Mouse (Mus musculus) C2C12 (cell line): ENCODE results near the gene Kcng3. TPM values are rescaled to one million over a fixed set of nuclear protein-coding genes. Genes with fewer than 3 reads are reported as not detected.

Experiments
- H3K27me3 ChIP-seq: one replicate; pipeline ENCODE4 v1.6.1; 2011; ENCODE audit not compliant: control insufficient read depth, insufficient read depth, insufficient read length
- H3K36me3 ChIP-seq: one replicate; pipeline ENCODE4 v1.6.1; 2011; ENCODE audit not compliant: control insufficient read depth, insufficient read depth
- H3K4me3 ChIP-seq: one replicate; pipeline ENCODE4 v1.5.1; 2011; ENCODE audit warnings: mild to moderate bottlenecking, control low read depth; ENCODE audit not compliant: poor library complexity, insufficient read depth, severe bottlenecking
- H3K79me2 ChIP-seq: one replicate; pipeline ENCODE4 v1.6.1; 2011; ENCODE audit not compliant: control insufficient read depth, insufficient read depth
- H3K79me3 ChIP-seq: one replicate; pipeline ENCODE4 v1.6.1; 2011; ENCODE audit warnings: low read depth, control low read depth
- H3ac ChIP-seq: one replicate; pipeline ENCODE3; 2011; ENCODE audit warnings: low read depth; ENCODE audit not compliant: control insufficient read depth, insufficient read length
- CEBPB ChIP-seq: IDR thresholded peaks from one replicate; pipeline ENCODE4 v1.6.1; 2011; ENCODE audit warnings: low read depth, mild to moderate bottlenecking, control low read depth, moderate library complexity
- CTCF ChIP-seq: IDR thresholded peaks from one replicate; pipeline ENCODE4 v1.5.1; 2011; ENCODE audit not compliant: control insufficient read depth, insufficient read depth, insufficient read length
- FOSL1 ChIP-seq: IDR thresholded peaks from one replicate; pipeline ENCODE4 v1.8.0; 2011; ENCODE audit warnings: mild to moderate bottlenecking, low read length; ENCODE audit not compliant: poor library complexity, insufficient read depth, severe bottlenecking
- MAX ChIP-seq: IDR thresholded peaks from one replicate; pipeline ENCODE4 v1.6.1; 2011; ENCODE audit warnings: mild to moderate bottlenecking, control low read depth
- MYOD1 ChIP-seq: IDR thresholded peaks from one replicate; pipeline ENCODE4 v1.6.1; 2011; ENCODE audit warnings: low read depth; ENCODE audit not compliant: control insufficient read depth, insufficient read length
- MYOG ChIP-seq: IDR thresholded peaks from one replicate; pipeline ENCODE4 v1.6.1; 2011; ENCODE audit not compliant: control insufficient read depth, insufficient read length; ENCODE audit errors: extremely low read depth
- USF1 ChIP-seq: IDR thresholded peaks from one replicate; pipeline ENCODE4 v1.6.1; 2011; ENCODE audit warnings: low read depth, mild to moderate bottlenecking, control low read depth, moderate library complexity
- polyA plus RNA-seq: library from polyadenylated mRNA; unstranded; fragments of >200 nt; fragmentation: generic; extraction: Trizol; gene quantifications from one replicate; pipeline ENCODE4 v1.2.1, GENCODE M21; 2012; ENCODE audit warnings: missing spikeins

The Kcng3 gene
- polyA plus RNA-seq, 1 experiment = not detected

GRCm38 (mm10) chr17:83542424-83542823, 89.3 kb downstream of the Kcng3 start:
- H3K27me3 ChIP-seq = no peaks in the 10 kb centered on the region
- H3K79me3 ChIP-seq = no peaks in the 10 kb centered on the region
- H3K4me3 ChIP-seq = no peak overlapping the region
- TF ChIP-seq USF1 = no peak
- no peak for TF ChIP-seq CTCF
- no peak for TF ChIP-seq FOSL1
- no peak for TF ChIP-seq CEBPB
- TF ChIP-seq MYOD1 = no peak
- no peak for TF ChIP-seq MAX
- TF ChIP-seq MYOG = no peak
- H3ac ChIP-seq = no peak overlapping the region
- no peaks in the 10 kb centered on the region for H3K36me3 ChIP-seq
- no peaks in the 10 kb centered on the region for H3K79me2 ChIP-seq

GRCm38 (mm10) chr17:83539262-83540037, 92.2 kb downstream of the Kcng3 start:
- no peaks in the 10 kb centered on the region for H3K79me3 ChIP-seq
- no peak for TF ChIP-seq MAX
- no peak overlapping the region for H3K4me3 ChIP-seq

GRCm38 (mm10) chr17:83538694-83539093, 93.0 kb downstream of the Kcng3 start:
- Histone ChIP-seq H3K4me3 (no peak overlapping the region), H3ac (no peak overlapping the region)

More at GRCm38 (mm10) chr17:83539262-83540037, 92.2 kb downstream of the Kcng3 start:
- H3ac ChIP-seq = no peak overlapping the region
- no peaks in the 10 kb centered on the region for H3K36me3 ChIP-seq
- H3K79me2 ChIP-seq = no peaks in the 10 kb centered on the region
- no peaks in the 10 kb centered on the region for H3K27me3 ChIP-seq

GRCm38 (mm10) chr17:83538141-83538540, 93.6 kb downstream of the Kcng3 start:
- Histone ChIP-seq H3K4me3 (no peak overlapping the region), H3K36me3 (no peaks in the 10 kb centered on the region), H3ac (no peak overlapping the region), H3K27me3 (no peaks in the 10 kb centered on the region), H3K79me2 (no peaks in the 10 kb centered on the region), H3K79me3 (no peaks in the 10 kb centered on the region)
- TF ChIP-seq FOSL1 (no peak), MAX (no peak), USF1 (no peak), CEBPB (no peak), CTCF (no peak), MYOD1 (no peak), MYOG (no peak)

More at GRCm38 (mm10) chr17:83538694-83539093, 93.0 kb downstream of the Kcng3 start:
- Histone ChIP-seq H3K79me3 (no peaks in the 10 kb centered on the region), H3K27me3 (no peaks in the 10 kb centered on the region), H3K79me2 (no peaks in the 10 kb centered on the region), H3K36me3 (no peaks in the 10 kb centered on the region)
- TF ChIP-seq CTCF (no peak), MYOG (no peak), MYOD1 (no peak), USF1 (no peak), FOSL1 (no peak)

Other genes starting within 250 kb of the Kcng3 start
- 198 TPM for gene Cox7a2l, start 114.6 kb downstream of the Kcng3 start, polyA plus RNA-seq
- gene Mta3, start 74.3 kb upstream of the Kcng3 start, polyA plus RNA-seq = 25.7 TPM
- gene Haao, start 216.1 kb upstream of the Kcng3 start, polyA plus RNA-seq = not detected